Mouse (Mus musculus) adrenal gland, postnatal 10 days (tissue): ENCODE measurements at regions not wholly inside any gene's neighbourhood (a gene's known extent, or its start where the extent isn't known, plus 50 kb on each side); places are given as distances from the start of the nearest gene placed in this dataset.

Experiments used
- DNase-seq: peaks from one replicate; pipeline ENCODE4 v3.0.0; 2021; ENCODE audit warnings: mixed read lengths

DNA sequence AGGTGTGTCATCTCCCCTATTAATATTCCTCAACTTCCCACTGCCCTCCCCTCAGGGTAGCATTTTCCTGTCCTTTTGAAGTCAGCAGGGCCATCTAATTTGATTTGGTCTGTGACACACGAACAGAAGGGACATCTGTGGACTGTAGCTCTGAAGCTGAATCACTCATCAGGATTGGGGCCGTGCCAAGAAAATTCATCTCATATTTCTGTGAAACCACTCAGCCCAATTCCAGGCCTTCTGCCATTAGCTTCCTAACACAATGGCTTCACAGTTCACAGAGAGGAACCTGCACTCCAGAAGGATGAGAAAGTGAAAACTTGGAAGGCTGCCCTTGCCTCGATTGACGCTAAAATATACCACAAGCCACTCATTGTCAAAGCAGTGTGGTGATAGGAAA is 86.1 kb downstream of the Abhd5 start:
- peak; percentile 64 for DNase-seq

DNA sequence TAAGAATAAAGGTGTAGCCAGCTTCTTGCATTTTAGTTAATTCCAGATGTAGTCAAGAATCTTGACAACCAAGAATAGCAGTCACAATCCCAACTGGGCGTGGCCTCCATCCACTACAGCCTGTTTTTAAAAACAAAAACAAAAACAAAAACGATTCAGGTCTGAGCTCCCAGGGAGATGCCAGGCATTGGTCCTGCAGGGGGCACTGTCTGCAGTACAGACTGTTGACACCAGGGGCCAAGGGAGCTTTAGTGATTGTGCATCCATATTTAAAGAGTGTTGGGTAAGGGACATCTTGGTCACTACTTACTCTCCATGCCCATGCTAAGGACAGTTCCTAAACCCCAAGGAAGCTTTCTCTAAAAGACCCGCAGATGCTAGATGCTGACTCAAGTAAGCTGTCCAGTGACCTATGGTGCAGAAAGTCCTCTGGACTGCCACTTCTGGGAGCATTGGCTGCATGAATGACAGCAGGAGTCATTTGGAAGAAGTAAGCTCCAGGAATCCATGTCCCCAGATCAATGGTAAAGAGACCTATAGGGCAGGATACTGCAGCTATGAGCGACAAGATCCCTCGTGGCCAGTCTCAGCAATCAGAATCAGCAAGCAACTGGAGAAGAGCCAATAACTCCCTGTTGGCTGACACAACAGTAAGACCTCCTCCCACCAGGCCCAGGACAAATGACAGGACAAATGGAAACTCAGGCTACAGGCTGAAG is 95.1 kb downstream of the Abhd5 start:
- no peak for DNase-seq

DNA sequence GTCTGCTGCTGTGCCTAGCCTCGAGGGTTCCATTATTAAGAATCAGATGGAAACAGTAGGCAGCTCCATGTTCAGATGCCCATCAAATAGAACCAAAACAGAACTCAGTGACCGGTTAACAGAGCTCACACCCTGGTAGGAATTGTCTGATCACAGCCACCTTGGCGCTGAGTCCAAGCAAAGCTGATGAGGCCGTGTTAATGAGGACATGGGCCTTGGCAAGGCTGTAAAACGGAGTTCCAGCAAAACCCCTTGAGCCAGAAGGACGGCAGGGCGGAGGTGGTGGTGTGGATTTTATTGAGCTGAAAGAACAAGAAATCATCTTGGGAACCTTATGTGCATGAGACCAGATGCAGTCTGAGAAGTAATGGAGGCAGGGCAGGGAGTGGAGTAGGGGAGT is 96.2 kb downstream of the Abhd5 start:
- DNase-seq: no peak

DNA sequence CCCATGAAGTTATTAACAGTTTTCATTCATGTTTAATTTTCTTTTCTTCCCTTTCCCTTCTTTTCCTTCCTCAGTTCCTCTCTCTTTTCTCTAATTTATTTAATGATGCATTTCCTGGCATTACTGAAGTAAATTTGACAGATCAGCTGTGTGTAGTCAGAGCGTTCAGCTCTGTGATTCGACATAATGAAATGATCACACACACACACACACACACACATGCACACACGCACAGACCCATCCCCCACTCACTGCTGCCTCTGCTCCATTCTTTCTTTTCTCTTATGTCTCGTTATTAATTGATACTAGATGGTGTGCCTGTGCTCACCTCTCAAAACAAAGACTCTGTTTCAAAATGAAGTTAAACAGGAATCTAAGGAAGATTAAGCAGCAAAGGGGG is 96.9 kb downstream of the Abhd5 start:
- DNase-seq: no peak

DNA sequence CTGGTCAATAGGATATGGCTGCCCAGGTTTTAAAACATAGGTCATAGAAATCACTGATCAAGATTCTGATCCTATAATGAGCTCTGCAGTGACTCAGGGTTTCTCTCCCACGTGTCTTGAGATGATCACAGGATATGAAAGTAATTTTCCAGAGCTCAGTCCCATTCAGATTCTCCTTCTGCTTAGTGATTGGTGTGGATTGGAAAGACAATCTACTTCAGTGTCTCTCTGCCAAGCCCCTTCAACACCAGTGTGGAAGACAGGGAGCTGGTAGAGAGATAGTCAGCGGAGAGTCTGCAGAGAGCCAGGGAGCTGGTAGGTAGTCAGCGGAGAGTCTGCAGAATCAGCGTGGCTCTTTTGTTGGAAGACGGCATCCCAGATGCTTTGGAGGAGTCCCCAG is 99.1 kb downstream of the Abhd5 start:
- no peak for DNase-seq

DNA sequence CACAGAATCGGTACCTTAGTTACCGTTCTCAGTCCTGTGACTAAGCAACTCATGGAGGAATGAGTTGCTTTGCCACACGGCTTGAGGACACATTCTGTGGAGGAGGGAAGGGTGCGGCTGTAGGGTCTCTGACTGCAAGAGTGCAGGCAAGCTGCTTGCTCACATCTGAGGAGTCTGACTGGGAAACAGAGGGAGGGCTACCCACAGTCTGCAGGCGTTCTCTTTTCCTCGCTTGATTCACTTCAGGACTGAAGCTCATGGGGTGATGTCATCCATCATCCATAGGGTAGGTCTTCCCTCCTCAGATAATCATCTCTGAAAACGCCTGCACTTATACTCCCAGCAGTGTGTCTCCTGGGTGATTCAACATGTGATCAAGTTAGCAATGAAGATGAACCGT is 103.9 kb downstream of the Abhd5 start:
- DNase-seq: no peak

DNA sequence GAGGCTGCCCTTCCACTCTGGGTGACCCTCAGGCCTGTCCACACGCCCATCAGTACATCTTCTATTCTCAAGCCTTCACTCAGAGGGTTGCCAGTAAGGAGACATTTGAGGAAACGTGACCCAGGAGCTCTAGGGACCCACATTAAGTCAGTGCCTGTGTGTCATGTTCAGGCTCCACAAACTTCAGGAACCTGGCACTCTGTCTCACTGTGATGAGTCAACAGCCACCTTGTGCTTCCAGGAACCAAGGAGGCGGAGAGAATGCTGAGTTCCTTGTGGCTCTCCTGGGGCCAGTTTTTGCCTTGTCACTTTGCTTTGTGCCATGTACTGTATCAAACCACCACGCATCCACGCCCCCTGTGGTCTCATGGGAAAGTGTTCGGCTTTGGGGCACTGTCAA is 104.4 kb downstream of the Abhd5 start:
- no peak for DNase-seq

DNA sequence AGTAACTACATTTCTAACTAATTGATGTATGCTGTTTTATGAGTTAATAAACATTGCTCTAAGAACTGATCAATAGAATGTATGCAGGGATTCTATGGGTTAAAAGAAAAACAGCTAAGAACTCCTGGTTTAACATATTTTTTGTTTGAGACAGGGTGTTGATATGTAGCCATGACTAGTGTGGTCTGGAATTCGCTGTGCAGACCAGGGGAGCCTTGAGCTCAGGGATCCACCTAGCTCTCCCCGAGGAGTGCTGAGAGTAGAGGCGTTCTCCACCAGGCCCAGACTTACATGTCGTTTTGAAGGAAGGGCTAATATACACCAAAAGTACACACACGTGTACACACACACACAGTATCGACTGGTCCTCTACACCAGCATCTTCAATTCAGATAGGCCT is 108.1 kb downstream of the Abhd5 start:
- no peak for DNase-seq

DNA sequence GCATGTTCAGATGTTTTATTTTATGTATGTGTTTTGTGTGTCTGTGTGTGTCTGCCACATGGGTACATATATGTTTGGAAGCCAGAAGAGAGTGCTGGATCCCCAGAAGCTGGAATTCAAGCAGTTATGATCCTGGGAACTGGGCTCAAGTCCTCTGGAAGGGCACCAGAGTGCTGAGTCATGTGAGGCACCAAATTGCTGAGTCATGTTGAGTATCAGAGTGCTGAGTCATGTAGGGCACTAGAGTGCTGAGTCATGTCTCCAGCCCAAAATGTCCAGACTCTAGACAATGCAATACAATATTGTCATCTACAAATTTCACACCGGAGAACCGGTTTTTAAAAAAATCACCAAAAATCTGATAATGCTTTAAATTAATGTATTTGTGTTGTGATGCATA is 120.1 kb downstream of the Abhd5 start:
- no peak for DNase-seq

DNA sequence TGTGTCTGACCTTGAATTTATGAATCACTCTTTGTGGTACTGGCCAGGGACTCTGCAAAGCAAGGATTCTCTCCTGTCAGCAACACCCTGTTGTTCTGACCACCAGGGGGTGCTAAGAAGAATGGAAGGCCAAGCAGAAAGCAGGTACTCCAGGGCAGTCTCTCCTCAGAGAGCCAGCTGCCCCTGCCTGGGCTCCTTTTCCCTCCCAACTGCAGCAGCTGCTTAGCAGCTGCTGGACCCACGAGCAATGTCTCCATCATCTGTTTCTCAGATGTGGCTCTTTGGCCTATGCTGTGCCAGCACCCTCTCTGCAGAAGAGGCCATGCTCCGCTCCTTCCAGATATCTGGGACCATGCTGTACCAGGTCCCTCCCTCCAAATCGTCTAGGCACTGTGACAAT is 124.9 kb downstream of the Abhd5 start:
- DNase-seq: peak; percentile 78

DNA sequence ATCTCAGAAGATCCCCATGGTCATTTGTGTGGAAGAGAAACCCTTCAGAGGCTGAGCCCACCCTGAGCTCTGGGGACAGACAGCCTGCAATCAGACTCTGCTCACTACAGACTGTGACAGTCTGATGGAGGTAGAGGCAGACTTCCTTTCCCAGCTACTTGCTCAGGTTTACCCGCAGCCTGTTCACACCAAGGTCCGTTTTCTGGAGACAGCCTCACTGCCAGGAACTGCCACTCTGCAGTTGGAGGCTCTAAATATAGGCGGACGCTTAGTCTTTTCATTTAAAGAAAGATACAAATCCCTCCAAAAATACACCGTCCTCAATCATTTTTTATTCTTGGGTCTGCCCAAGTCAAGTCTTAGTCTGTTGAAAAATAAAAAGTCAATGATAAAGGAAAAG is 135.6 kb downstream of the Abhd5 start:
- DNase-seq: no peak

DNA sequence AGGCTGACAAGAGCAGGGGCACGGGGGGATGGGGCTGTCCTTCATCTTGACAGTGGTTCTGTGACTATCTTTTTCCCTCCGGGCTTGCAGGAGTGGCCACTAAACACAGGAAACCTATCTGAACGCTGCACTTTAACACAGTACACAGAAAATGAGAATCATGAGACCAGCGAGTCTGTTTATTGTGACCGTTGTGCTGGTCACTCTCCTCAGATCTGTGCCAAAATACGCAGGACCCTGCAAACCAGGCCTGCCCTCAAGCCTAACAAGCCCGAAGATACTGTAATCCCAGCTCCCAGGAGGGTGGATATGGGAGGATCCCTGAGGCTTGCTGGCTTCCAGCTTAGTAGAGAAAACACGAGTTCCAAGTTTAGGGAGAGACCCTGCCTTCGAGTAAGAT is 143.3 kb downstream of the Abhd5 start:
- DNase-seq: no peak

DNA sequence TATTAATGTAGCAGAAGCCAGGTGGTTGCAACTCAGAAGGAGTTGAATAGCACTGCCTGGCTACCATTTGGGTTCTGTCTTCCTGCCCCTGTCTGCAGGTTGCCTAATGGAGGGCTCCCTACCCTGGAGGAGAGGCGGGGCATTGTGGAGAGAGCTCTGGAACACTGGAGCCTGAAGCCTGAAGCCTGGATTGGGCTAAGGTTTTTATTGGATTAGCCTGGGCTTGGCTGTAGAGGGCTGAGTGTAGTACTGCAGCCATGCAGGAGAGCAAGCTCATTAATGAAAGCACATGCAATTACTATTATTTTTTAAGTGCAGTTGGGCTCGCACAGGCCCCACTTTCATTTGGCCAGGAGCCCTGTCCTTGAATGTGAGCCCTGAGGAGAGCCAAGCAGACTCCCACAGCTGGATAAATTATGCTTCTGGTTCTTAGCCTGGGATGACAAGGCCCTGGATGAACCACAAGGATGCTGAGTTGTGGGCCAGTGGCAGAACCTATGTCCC is 145.1 kb downstream of the Abhd5 start:
- DNase-seq: peak; percentile 23

DNA sequence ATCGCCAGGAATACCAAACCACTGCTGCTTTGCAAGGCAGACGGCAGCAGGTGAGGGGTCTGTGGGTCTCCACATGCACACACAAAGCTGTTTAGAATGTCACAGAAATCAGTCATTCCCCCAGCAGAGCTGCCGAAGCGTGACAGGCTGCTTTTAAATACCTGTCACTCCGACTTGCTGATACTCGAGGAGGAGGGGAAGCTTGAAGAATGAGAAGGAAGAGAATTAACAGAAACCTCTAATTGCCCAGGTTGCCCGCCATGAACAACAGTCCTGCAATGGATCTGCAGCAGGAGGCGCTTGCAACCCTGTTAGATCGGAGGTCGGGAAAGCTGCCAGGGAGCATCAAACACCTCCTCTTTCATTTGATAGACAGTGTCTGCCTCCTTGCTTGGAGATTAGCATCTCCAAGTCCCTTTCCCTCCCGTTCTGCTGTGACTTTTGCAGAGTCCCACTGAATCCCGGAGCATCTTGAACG is 150.5 kb downstream of the Abhd5 start:
- no peak for DNase-seq

DNA sequence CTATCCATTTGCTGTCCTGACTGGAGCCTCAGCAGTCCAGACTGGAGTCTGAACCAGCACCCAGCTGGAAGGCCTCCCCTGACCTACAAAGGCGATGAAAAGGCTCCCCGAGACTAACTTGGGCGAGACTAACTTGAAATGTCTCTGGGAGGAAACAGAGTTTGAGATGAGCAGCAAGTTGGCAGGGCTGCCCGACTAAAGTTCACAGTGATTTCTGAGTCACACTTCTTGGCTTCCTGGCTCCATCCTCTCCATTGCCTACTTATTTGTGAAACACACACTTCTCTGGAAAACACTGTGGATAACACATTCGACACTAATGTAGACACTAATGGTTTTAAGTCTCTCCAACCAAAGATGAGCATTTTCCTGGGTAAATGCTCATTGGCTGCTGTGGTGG is 170.2 kb downstream of the Abhd5 start:
- no peak for DNase-seq

DNA sequence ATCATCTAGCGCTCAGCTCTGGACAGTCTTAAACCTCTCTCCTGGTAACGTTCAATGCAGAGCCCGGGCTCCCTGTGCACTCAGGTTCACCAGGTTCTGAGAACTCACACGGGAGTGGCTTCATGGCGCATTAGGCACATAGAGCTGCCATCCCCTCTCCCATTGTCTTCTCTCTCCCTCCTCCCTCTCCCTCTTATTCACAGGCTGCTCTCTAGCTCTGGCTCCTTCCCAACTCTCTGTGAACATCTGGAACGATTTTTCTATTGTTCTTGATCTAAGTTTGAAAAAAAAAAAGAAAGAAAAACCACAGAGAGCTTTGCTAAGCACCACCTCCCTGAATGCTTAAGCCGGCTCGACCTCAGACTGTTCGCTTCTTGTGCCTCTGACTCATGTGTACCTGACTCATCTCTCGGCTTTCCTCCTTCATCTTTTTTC is 174.2 kb downstream of the Abhd5 start:
- no peak for DNase-seq

DNA sequence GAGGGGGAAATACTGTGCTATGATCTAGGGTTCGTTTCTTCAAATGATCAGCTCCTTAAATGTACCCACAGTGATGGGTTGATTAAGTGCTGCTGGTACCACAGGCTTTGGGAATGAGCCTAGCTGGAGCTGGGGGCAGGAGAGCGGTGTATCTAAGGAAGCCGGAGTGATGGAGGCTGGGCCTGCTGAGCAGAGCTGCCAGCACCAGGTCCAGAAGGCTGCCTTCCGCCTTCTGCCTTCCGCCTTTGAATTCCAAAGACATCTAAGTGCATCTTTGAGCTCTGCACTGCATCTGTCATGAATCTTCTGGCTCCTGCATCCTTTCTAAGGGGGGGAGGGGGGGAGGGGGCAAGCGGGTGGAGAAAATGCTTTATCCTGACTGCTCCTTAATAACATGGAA is 176.9 kb downstream of the Abhd5 start:
- no peak for DNase-seq

DNA sequence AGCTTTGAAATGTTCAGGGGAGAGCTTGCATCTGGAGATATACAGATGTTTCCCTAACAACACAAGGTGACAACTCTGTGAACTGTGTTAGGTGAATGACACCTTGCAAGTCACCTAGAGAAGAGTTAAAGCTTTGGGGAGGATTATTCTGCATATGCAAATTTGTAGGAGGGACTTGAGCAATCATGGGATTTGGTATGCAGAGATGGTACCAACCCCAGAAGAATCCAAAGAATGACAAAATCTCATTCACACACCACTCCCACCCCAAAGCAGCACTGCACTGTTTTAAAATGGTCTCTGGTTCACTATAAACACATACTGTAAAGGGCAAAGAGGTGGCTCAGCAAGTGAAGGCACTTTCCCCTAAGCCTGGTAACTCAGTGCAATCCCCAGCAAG is 178.3 kb downstream of the Abhd5 start:
- DNase-seq: no peak

DNA sequence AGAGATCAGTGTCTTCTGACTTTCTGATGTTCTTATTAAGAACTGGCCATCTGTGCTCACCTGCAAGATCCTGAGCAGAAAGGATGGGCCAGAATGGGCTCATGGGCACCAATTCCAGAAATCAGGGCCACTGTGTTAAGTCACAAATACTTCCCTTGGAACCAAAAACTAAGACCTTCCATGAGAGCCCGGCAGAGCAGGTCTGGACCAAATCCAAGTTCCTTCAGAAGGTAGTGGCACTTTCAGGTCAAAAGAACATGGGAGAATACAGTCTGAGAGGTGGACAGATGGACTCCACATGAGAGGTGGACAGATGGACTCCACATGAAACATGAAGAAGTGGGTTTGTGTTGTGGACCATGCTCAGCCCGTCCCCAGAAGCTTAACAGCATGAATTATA is 180.4 kb downstream of the Abhd5 start:
- no peak for DNase-seq

DNA sequence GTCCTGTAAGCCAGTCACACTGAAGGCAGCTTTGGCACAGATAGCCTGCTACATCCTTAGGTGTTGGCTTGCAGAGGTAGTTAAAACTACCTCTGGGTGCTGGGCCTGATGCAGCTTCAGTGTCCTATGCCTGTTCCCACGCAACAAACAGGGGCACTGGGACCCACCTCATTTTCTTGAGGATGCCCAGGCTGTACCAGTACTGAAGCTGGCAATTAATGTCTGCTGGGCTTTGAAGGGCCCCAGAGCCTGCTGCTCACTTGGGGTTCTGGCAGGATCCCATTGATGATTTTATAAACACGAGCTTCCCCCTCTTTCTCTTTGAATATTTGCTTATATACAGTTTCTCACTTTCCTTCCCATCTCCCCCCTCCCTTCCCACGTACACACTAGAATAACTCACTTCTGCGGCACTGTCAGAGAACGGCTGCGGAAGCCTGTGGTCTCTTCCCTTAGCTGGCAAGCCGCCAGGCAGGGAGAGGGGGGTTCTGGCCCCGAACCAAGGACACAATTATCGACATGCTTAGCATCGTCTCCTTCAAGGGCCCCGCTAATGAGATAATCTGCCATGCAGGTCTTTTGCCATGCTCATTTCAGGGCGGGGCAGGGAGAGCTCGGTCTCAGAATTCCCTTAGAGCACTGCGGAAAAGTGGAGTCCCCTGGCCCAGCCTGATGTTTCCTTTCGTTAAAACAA is 182.9 kb downstream of the Abhd5 start:
- DNase-seq: peak; percentile 12

DNA sequence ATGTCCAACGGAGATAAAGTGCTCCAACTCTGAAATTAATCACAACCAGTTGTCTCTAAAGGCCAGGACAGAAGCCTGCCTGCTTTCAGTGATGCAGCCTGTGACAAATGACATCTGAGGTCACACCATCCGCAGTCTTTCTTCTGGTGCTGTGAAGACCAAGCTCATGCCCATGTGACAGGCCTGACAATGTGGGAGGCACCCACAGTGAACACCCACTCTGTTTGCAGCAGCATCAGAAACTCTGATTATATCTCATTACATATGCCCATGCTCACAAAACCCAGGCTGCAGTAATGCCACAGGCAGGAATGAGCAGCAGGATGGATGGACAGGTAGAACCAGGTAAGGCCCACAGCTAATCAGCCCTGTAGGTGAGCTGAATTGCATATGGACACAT is 183.6 kb downstream of the Abhd5 start:
- DNase-seq: no peak

DNA sequence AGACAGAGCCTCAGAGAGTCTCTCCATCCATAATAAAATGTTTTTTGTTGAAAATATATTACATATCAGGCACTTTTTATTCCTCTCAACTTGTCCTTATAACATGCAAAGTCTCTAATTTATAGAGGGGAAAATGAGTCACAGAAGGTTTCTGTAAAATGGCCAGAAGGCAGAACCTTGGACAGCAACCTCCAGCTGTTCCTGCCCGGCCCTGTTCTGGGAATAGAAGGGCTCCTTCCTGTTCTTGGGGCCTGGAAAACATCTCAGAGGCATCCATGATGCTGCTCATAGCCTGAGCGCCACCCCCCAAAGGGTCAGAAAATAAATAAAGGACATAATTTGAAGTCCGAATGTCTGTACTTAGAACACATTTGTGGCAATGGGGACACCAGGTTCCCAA is 188.7 kb downstream of the Abhd5 start:
- DNase-seq: no peak

DNA sequence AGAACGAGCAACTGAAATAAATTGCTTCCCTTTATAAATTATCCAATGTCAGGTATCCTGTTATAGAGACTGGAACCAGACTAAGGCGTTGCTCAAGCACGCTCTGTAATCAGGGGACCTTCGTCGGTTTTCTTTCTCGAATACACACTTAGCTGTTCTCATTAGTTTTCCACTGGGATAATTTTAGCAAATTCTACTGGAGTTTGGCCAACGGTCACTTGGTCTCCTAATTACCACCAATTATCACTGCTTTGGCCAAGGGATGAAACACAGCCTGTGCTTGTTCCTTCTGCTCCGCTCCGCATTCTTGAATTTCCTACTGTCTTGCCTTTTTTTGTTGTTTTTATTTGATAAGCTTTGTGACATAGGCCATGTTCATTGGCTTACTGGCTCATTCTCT is 191.1 kb upstream of the Topaz1 start:
- DNase-seq: no peak

DNA sequence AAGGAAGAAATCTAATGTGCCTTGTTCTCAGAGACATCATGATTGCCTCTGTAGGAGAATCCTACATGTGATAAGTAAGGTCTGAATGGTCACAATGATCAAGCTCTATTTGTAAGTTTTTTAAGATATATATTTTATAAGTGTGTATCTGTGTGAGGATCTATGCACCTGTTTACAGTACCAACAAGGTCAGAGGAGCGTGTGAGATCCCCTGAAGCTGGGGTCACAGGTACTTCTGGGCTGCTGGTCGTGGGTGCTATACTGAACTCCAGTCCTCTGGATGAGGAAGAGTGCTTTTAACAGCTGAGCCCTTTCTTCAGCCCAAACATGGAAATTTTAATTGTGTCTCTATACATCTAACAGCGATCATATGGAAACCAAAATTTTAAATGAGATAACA is 181.1 kb upstream of the Topaz1 start:
- no peak for DNase-seq
